Mouse (Mus musculus) forebrain, embryonic 14.5 days (tissue): Measurements from ENCODE around the gene Selenof. TPM values are rescaled to one million over a fixed set of nuclear protein-coding genes. Genes with fewer than 3 reads are reported as not detected.
A peak's percentile ranks its signal among the peaks of the same experiment; 100 is the strongest.

ENCODE experiments used
- ATAC-seq: fragments of 200-750 bp; cut with Nextera tagmentation; 2 replicates; pipeline ENCODE4 v1.8.0; 2017; ENCODE audit warnings: mild to moderate bottlenecking, moderate library complexity
- DNase-seq: peaks from one replicate; pipeline ENCODE4 v3.0.0-alpha.2; 2015; ENCODE audit warnings: low spot score
- H3K27ac ChIP-seq: fragments of 300-500 bp; sonication (generic); 2 replicates; pipeline ENCODE4 v1.5.1; 2014; ENCODE audit warnings: low read depth, mild to moderate bottlenecking, control low read depth, low read length, moderate library complexity
- H3K27me3 ChIP-seq: fragments of 300-500 bp; sonication (generic); replicated peaks from 2 replicates; pipeline ENCODE4 v1.6.1; 2014; ENCODE audit warnings: low read length, control low read depth, mixed read lengths; ENCODE audit not compliant: control insufficient read depth, insufficient read depth
- H3K36me3 ChIP-seq: fragments of 300-500 bp; sonication (generic); 2 replicates; pipeline ENCODE4 v1.6.1; 2014; ENCODE audit warnings: low read length, control low read depth; ENCODE audit not compliant: control insufficient read depth, insufficient read depth
- H3K4me1 ChIP-seq: fragments of 300-500 bp; sonication (generic); 2 replicates; pipeline ENCODE4 v1.6.1; 2014; ENCODE audit warnings: antibody characterized with exemption, low read length, control low read depth; ENCODE audit not compliant: control insufficient read depth, insufficient read depth
- H3K4me2 ChIP-seq: fragments of 300-500 bp; sonication (generic); 2 replicates; pipeline ENCODE4 v1.6.1; 2014; ENCODE audit warnings: mild to moderate bottlenecking, control low read depth, low read length
- H3K4me3 ChIP-seq: fragments of 300-500 bp; sonication (generic); 2 replicates; pipeline ENCODE4 v1.5.1; 2014; ENCODE audit warnings: low read depth, low read length, control low read depth
- H3K9ac ChIP-seq: fragments of 300-500 bp; sonication (generic); 2 replicates; pipeline ENCODE4 v1.6.1; 2014; ENCODE audit warnings: mild to moderate bottlenecking, low read length, control low read depth, moderate library complexity
- H3K9me3 ChIP-seq: fragments of 300-500 bp; sonication (generic); replicated peaks from 2 replicates; pipeline ENCODE4 v1.6.1; 2016; ENCODE audit warnings: low read length, control low read depth, mixed read lengths; ENCODE audit not compliant: control insufficient read depth
- WGBS: fragments of 180-500 bp; shearing (Covaris S2); extraction: QIAGEN DNeasy Blood & Tissue Kit; methylation state at CpG from one replicate; pipeline ENCODE4 v1.1.7; 2014; 5-methylcytosine and 5-hydroxymethylcytosine counted together
- polyA plus RNA-seq: library from polyadenylated mRNA; unstranded; fragments of >200 nt; fragmentation: Nextera tagmentation; extraction: Ambion mirVana; gene quantifications from 2 replicates; pipeline ENCODE4 v1.2.1, GENCODE M21; 2014

Selenof gene
- polyA plus RNA-seq, 1 experiment from 2014 or later: 577 TPM

DNA sequence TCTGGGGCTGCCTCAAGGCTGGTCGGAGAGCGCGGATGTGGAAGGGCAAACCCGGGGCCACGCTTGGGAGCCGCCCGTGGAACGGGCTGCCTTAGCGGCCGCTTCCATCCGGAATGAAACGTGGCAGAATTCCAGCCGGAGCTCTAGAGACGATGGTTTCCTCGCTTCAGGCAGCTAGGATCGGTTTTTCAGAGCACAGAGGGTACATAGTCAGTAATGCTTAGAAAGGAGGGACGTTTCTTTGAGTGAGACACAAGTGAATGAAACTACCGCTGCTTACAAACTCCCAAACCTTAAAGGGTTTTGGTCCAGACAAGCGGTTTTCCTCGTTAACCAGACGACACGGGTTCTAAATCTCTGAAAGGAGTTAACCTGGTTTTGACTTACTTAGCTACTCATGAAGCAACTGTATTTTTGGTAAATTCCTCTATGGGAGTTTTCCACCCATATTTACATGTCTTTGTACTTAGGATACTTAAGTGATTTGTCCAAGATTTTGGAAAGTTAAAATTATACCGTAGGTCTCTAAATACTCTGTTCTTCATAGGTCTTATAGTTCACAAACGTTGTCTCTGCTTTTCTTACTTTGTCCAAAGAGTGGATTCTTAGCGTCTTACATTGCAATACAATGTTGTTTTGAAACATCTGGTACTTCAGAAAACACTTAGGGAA, 848 bp downstream of the Selenof start:
- no peaks in the 10 kb centered on the region for H3K9me3 ChIP-seq
- H3K4me1 ChIP-seq: peaks cover 15% of the 10 kb centered on the region
- under 1% methylated on average over 25 of the region's 25 CpGs for WGBS
- H3K36me3 ChIP-seq: peaks cover 16% of the 10 kb centered on the region; the same call in 1 of the 2 replicates
- H3K4me3 ChIP-seq: peak overlapping the region; percentile 80
- peak overlapping the region; percentile 93 for H3K9ac ChIP-seq
- H3K27ac ChIP-seq: peak overlapping the region; percentile 96
- peak overlapping the region; percentile 53 for H3K4me2 ChIP-seq
- DNase-seq (peak; percentile 81), ATAC-seq (no peak)
- H3K27me3 ChIP-seq: no peaks in the 10 kb centered on the region

DNA sequence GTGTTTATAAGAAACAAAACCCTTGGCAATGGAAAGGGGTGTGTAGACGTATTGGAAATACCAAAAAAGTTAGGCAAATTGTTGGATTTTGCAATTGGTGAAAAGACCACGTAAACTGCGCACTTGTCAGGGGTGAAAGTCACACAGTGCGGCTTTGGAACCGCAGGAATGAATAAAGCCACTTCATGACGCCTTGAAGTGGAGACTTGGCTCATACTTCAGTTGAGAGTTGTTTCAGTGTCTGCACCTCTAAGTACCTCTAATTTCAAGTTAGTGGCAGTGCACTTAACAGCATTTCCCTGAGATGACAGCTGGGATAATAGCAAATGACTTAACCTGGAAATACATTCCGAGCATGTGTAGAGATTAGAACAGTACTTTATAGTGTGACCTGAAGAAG, 4.2 kb downstream of the Selenof start:
- H3K4me1 ChIP-seq: peaks cover 8% of the 10 kb centered on the region
- no peaks in the 10 kb centered on the region for H3K9me3 ChIP-seq
- peaks cover 36% of the 10 kb centered on the region; the same call in 1 of the 2 replicates for H3K36me3 ChIP-seq
- no peak for ATAC-seq
- H3K4me3 ChIP-seq: no peak overlapping the region
- H3K27ac ChIP-seq: no peak overlapping the region
- no peaks in the 10 kb centered on the region for H3K27me3 ChIP-seq
- WGBS: 87% methylated on average over 7 of the region's 7 CpGs
- H3K4me2 ChIP-seq: no peak overlapping the region
- H3K9ac ChIP-seq: no peak overlapping the region
- no peak for DNase-seq

DNA sequence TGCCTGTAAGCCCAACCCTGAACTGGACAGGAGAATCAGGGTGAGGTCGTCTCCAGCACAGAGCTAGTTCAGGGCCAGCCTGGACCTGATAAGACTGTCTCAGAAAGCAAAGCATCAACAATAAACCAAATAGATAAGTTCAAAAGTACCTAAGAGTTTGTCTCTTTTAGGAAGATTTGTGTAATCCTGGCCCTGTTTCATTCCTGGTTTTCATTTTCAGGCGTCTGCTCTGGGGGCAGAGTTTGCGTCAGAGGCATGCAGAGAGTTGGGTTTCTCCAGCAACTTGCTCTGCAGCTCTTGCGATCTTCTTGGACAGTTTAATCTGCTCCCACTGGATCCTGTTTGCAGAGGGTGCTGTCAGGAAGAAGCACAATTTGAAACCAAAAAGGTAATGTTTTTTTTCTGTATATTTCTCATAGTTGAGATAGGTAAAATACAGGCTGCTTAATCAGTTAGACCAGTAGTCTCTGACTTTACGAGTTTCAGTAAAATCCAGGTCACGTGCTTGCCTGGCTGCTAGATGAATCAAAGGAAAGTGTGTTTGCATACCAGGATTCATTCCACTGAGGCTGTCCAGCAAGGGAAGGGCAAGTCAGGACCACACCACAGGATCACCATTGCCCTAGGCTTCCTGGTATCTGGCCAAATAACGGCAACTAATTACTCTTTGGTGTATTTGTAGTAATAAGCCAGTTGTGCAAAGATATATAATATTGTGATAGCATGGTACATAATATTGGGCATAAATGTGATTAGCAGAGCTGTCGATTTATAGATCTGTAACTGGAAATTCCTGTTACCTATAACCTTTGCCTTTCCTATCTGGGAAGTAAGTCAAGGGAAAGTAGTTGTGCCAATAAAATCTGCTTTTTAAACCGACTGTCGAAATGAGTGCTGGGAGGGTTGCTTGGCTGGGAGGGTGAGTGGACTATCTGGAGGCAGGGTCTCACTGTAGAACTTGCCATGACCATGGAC, 7.5 kb downstream of the Selenof start:
- WGBS: 91% methylated on average over 10 of the region's 10 CpGs
- Histone ChIP-seq H3K27me3 (no peaks in the 10 kb centered on the region), H3K36me3 (peaks cover 56% of the 10 kb centered on the region), H3K27ac (no peak overlapping the region), H3K4me3 (no peak overlapping the region), H3K4me2 (no peak overlapping the region), H3K9ac (no peak overlapping the region), H3K9me3 (no peaks in the 10 kb centered on the region), H3K4me1 (no peaks in the 10 kb centered on the region)
- DNase-seq: no peak
- no peak for ATAC-seq

DNA sequence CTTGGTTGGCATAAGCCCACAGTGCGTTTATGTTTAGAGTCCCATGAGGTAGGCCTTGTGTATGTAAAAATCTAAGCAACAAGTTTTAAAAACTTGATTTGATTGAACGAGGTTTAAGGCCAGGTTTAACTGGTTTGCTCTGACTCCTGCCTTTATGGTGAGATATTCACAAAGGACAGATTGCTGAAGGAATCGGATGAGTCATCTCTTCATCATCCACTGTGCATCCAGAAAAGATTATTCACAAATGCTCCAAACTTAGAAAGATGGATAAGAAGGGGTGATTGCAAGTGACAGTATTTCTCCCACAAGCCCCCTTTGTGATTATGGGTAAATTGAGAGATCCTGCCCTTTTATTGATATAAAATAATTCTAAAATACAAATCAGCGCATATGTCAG, 8.8 kb downstream of the Selenof start:
- Histone ChIP-seq H3K27me3 (no peaks in the 10 kb centered on the region), H3K4me1 (no peaks in the 10 kb centered on the region), H3K36me3 (peaks cover 49% of the 10 kb centered on the region), H3K9ac (no peak overlapping the region), H3K4me2 (no peak overlapping the region), H3K27ac (no peak overlapping the region), H3K9me3 (no peaks in the 10 kb centered on the region), H3K4me3 (no peak overlapping the region)
- ATAC-seq: no peak
- 97% methylated on average over 4 of the region's 4 CpGs for WGBS
- no peak for DNase-seq

DNA sequence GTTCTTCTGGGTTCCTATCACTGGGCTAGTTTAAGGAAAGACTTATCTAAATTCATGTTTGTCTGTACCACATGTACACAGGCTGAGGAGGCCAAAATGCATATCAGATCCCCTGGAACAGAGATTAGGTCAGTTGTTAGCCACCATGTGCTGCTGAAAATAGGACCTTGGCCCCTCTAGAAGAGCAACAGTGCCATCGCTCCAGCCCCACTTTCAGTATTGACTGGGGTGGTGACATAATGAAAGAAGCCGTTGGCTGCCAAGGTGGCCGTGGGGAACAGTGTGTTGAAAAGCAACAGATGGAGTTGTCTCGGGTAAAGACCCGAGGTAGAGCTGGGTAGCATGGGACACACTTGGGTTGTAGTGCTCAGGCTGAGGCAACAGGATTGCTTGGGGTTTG, 9.7 kb downstream of the Selenof start:
- DNase-seq: no peak
- Histone ChIP-seq H3K27me3 (no peaks in the 10 kb centered on the region), H3K4me3 (no peak overlapping the region), H3K36me3 (peaks cover 43% of the 10 kb centered on the region), H3K9me3 (no peaks in the 10 kb centered on the region), H3K4me2 (no peak overlapping the region), H3K4me1 (no peaks in the 10 kb centered on the region), H3K9ac (no peak overlapping the region), H3K27ac (no peak overlapping the region)
- 81% methylated on average over 5 of the region's 5 CpGs for WGBS
- no peak for ATAC-seq

DNA sequence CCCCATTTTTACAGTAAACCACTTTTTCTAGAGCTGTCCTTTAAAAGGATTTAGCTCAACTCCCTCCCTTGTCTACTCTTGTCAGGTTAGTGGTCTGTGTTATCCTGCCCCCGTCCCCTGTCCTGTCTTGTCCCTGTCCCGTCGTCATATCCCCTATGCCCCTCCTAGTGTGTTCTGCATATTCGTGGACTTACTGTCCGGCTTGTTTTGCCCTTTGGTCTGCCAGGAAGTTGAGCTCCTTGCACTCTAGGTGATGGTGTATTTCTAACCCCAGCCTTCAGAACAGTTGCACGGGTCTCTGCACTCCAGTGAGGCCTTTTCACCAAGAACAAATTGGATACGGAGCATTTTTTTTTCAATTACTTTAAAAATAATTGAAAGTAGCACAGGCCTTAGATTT, 10.2 kb downstream of the Selenof start:
- no peaks in the 10 kb centered on the region for H3K4me1 ChIP-seq
- no peak overlapping the region for H3K4me3 ChIP-seq
- DNase-seq (no peak), ATAC-seq (no peak)
- H3K27ac ChIP-seq: no peak overlapping the region
- H3K4me2 ChIP-seq: no peak overlapping the region
- H3K9me3 ChIP-seq: no peaks in the 10 kb centered on the region
- peaks cover 43% of the 10 kb centered on the region for H3K36me3 ChIP-seq
- no peaks in the 10 kb centered on the region for H3K27me3 ChIP-seq
- 84% methylated on average over 7 of the region's 7 CpGs for WGBS
- H3K9ac ChIP-seq: no peak overlapping the region

DNA sequence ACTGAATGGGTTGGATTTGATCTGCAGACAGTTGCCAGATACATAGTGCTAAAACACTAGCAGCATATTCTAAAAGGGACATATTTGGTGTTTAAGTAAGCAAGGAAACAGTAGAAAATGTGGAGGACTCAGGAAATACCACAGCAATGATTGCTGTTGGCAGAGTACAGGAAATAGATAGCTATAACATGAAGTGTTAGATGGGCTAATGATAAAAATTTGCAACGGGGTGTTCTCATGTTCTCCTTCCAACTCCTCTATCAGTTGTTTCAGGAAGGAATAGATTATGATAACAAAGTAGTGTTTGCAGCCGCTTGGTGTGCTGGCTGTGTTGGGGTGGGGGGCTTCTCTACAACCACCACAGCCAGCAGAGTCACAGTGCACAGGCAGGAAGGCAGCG, 11.7 kb downstream of the Selenof start:
- Histone ChIP-seq H3K4me3 (no peak overlapping the region), H3K9me3 (no peaks in the 10 kb centered on the region), H3K9ac (no peak overlapping the region), H3K36me3 (peaks cover 47% of the 10 kb centered on the region), H3K27me3 (no peaks in the 10 kb centered on the region), H3K27ac (no peak overlapping the region), H3K4me2 (no peak overlapping the region), H3K4me1 (no peaks in the 10 kb centered on the region)
- DNase-seq (no peak), ATAC-seq (no peak)
- WGBS: 96% methylated on average over 3 of the region's 3 CpGs

DNA sequence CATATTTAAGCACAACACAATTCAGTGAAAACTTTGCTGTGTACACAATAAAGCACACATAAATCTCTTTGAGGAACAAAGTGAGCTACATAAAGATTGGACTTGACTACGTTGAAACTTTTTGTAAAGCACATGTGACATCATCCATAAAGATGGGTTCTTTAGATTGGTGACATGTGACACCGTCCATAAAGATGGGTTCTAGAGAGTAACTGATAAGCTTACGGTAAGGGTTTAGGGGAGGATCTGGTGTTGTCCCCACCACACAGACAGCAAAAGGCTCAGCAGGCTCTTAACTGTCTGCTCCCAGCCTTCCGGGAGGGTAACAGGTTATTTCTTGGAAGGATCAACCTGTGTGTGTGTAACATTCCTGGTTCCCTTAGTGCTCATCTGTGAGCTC, 12.2 kb downstream of the Selenof start:
- DNase-seq (no peak), ATAC-seq (no peak)
- H3K27ac ChIP-seq: no peak overlapping the region
- H3K4me1 ChIP-seq: no peaks in the 10 kb centered on the region
- H3K9me3 ChIP-seq: no peaks in the 10 kb centered on the region
- peaks cover 50% of the 10 kb centered on the region for H3K36me3 ChIP-seq
- no peak overlapping the region for H3K4me2 ChIP-seq
- no peak overlapping the region for H3K9ac ChIP-seq
- H3K4me3 ChIP-seq: no peak overlapping the region
- no peaks in the 10 kb centered on the region for H3K27me3 ChIP-seq
- WGBS: 97% methylated on average over 4 of the region's 4 CpGs

DNA sequence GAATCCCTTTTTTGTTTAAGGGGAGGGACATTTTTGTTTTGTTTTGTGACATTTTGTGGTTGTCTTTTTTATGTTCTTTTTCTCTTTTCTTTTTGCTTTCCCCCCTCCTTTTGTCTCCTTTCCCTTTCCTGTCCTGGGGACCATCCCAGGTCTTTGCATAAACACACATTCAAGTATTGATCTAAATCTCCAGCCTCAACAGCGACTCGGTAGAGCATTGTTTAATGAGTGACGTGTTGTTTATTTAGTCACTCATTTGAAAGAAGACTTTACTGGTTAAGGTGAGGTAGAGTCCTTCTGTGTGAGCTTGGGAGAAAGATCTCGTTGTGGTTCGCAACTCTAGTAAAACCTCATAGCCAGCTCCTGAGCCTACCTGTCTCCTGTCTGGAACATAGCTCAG, 13.7 kb downstream of the Selenof start:
- DNase-seq: no peak
- no peak for ATAC-seq
- no peak overlapping the region for H3K4me2 ChIP-seq
- no peak overlapping the region for H3K4me3 ChIP-seq
- H3K36me3 ChIP-seq: peaks cover 43% of the 10 kb centered on the region
- H3K9me3 ChIP-seq: no peaks in the 10 kb centered on the region
- no peak overlapping the region for H3K27ac ChIP-seq
- no peaks in the 10 kb centered on the region for H3K4me1 ChIP-seq
- H3K27me3 ChIP-seq: no peaks in the 10 kb centered on the region
- WGBS: 61% methylated on average over 5 of the region's 5 CpGs
- H3K9ac ChIP-seq: no peak overlapping the region
